Mouse (Mus musculus) hindbrain, embryonic 15.5 days (tissue): ENCODE measurements at regions not wholly inside any gene's neighbourhood (a gene's known extent, or its start where the extent isn't known, plus 50 kb on each side); places are given as distances from the start of the nearest gene placed in this dataset.

Experiments used
- ATAC-seq: fragments of 200-750 bp; cut with Nextera tagmentation; 2 replicates; pipeline ENCODE4 v1.8.0; 2017; ENCODE audit warnings: low read depth, moderate number of reproducible peaks, moderate TSS enrichment; ENCODE audit not compliant: low FRiP score
- H3K27ac ChIP-seq: fragments of 300-500 bp; sonication (generic); replicated peaks from 2 replicates; pipeline ENCODE4 v1.5.1; 2015; ENCODE audit warnings: mild to moderate bottlenecking, inconsistent platforms
- H3K27me3 ChIP-seq: fragments of 300-500 bp; sonication (generic); 2 replicates; pipeline ENCODE4 v1.6.1; 2015; ENCODE audit warnings: control low read depth, inconsistent platforms
- H3K36me3 ChIP-seq: fragments of 300-500 bp; sonication (generic); 2 replicates; pipeline ENCODE4 v1.6.1; 2015; ENCODE audit warnings: control low read depth, inconsistent platforms
- H3K4me1 ChIP-seq: fragments of 300-500 bp; sonication (generic); replicated peaks from 2 replicates; pipeline ENCODE4 v1.6.1; 2015; ENCODE audit warnings: control low read depth, inconsistent platforms
- H3K4me2 ChIP-seq: fragments of 300-500 bp; sonication (generic); 2 replicates; pipeline ENCODE4 v1.6.1; 2015; ENCODE audit warnings: moderate library complexity, mild to moderate bottlenecking, inconsistent platforms
- H3K4me3 ChIP-seq: fragments of 300-500 bp; sonication (generic); 2 replicates; pipeline ENCODE4 v1.5.1; 2015; ENCODE audit warnings: mild to moderate bottlenecking, inconsistent platforms
- H3K9ac ChIP-seq: fragments of 300-500 bp; sonication (generic); 2 replicates; pipeline ENCODE4 v1.6.1; 2015; ENCODE audit warnings: inconsistent platforms
- H3K9me3 ChIP-seq: fragments of 300-500 bp; sonication (generic); 2 replicates; pipeline ENCODE4 v1.6.1; 2016; ENCODE audit warnings: control low read depth, inconsistent platforms
- WGBS: fragments of 180-500 bp; shearing (Covaris S2); methylation state at CpG from one replicate; pipeline ENCODE4 v1.1.7; 2015; 5-methylcytosine and 5-hydroxymethylcytosine counted together

DNA sequence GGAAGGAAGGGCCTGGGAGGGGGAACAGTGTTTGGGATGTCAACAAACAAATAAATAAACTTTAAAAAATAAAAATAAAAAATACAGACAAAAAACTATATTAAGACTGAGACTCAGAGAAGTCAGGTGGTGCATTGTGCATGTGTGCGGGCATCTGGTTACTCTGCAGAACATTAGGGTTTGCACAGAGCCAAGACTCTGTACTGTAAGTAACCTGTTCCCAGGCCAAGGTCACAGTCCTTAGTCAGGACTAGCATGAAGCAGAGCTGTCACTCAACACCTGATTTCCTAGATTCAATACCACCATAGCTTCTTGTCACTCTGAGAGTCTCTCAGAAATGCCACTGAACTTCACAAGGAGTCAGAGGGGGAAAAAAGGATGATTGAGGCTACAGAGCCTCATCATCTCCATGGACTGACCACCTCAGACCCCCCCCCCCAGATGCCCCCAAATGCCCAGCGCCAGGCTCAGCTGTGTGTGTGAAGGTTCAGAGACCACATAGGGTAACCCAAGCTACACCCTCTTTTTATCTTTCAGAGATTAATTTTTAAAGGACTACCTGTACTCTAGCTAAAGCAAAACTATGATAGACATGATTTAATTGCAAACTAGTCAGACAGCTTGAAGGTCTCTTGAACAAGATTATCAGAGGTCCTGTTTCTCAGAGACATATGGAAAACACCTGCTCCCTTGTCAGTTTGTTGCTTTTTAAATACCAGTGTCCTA is 106.2 kb upstream of the Nfe2l3 start:
- H3K27me3 ChIP-seq: no peaks in the 10 kb centered on the region
- H3K9ac ChIP-seq: no peak overlapping the region
- no peak overlapping the region for H3K27ac ChIP-seq
- WGBS: 84% methylated on average over 2 of the region's 2 CpGs
- H3K9me3 ChIP-seq: no peaks in the 10 kb centered on the region
- no peak overlapping the region for H3K4me2 ChIP-seq
- no peaks in the 10 kb centered on the region for H3K36me3 ChIP-seq
- H3K4me1 ChIP-seq: 0 out of 2 replicates have a peak, but pooled peaks cover under 1% of the 10 kb centered on the region
- no peak for ATAC-seq
- no peak overlapping the region for H3K4me3 ChIP-seq

- Histone ChIP-seq H3K4me1 (peaks cover 15% of the 10 kb centered on the region), H3K4me2 (no peak overlapping the region), H3K36me3 (no peaks in the 10 kb centered on the region), H3K27ac (no peak overlapping the region), H3K9me3 (no peaks in the 10 kb centered on the region), H3K27me3 (no peaks in the 10 kb centered on the region), H3K4me3 (no peak overlapping the region), H3K9ac (no peak overlapping the region)
- ATAC-seq: no peak
- 85% methylated on average over 13 of the region's 13 CpGs for WGBS
Measured at GRCm38 (mm10) chr6:51329070-51329995, 103.1 kb upstream of the Nfe2l3 start.

GRCm38 (mm10) chr6:51330069-51330706 is 102.3 kb upstream of the Nfe2l3 start:
- H3K36me3 ChIP-seq: no peaks in the 10 kb centered on the region
- no peak overlapping the region for H3K4me2 ChIP-seq
- no peak overlapping the region for H3K9ac ChIP-seq
- H3K27ac ChIP-seq: no peak overlapping the region
- WGBS: 69% methylated on average over 5 of the region's 5 CpGs
- no peaks in the 10 kb centered on the region for H3K27me3 ChIP-seq
- no peak overlapping the region for H3K4me3 ChIP-seq
- peaks cover 18% of the 10 kb centered on the region for H3K4me1 ChIP-seq
- no peak for ATAC-seq
- H3K9me3 ChIP-seq: no peaks in the 10 kb centered on the region

DNA sequence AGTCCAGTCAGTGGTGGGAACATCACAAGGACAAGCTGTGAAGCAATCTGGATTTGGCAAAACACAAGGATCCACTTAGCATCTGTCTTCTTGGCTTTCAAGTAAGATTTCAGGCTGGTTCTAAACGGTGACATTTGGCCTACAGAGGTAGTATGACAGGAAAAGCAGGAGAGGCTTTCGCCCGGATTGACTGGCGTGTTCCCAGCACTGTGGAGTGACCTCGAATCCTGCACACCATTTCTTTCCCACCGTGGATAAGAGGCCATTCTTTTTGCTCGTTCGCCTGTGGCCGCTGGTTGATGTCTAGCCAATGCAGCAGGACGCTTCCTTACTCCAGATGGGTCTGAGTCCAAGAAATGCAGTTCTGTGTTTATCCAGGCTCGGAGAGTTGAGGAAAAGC is 99.6 kb upstream of the Nfe2l3 start:
- Histone ChIP-seq H3K4me2 (0 out of 2 replicates have a peak overlapping the region, but pooled peaks have one; percentile 15), H3K9ac (no peak overlapping the region), H3K27ac (no peak overlapping the region; the same call in 1 of the 2 replicates), H3K27me3 (no peaks in the 10 kb centered on the region), H3K4me3 (no peak overlapping the region), H3K9me3 (no peaks in the 10 kb centered on the region), H3K36me3 (no peaks in the 10 kb centered on the region), H3K4me1 (peaks cover 18% of the 10 kb centered on the region)
- ATAC-seq: no peak
- WGBS: 48% methylated on average over 11 of the region's 11 CpGs

- no peaks in the 10 kb centered on the region for H3K36me3 ChIP-seq
- H3K4me1 ChIP-seq: peaks cover 18% of the 10 kb centered on the region
- H3K27ac ChIP-seq: peak overlapping the region; percentile 43; the same call in 1 of the 2 replicates
- H3K4me3 ChIP-seq: no peak overlapping the region
- 54% methylated on average over 7 of the region's 7 CpGs for WGBS
- H3K9ac ChIP-seq: no peak overlapping the region
- ATAC-seq: no peak
- no peaks in the 10 kb centered on the region for H3K9me3 ChIP-seq
- no peaks in the 10 kb centered on the region for H3K27me3 ChIP-seq
- no peak overlapping the region for H3K4me2 ChIP-seq
Measured at GRCm38 (mm10) chr6:51333722-51334360, 98.6 kb upstream of the Nfe2l3 start.

- Histone ChIP-seq H3K4me3 (no peak overlapping the region), H3K27me3 (no peaks in the 10 kb centered on the region), H3K9me3 (no peaks in the 10 kb centered on the region), H3K27ac (no peak overlapping the region), H3K9ac (no peak overlapping the region), H3K4me1 (peaks cover 18% of the 10 kb centered on the region), H3K36me3 (no peaks in the 10 kb centered on the region), H3K4me2 (no peak overlapping the region)
- ATAC-seq: no peak
- WGBS: 72% methylated on average over 5 of the region's 5 CpGs
Measured at GRCm38 (mm10) chr6:51335314-51335713, 97.2 kb upstream of the Nfe2l3 start.

GRCm38 (mm10) chr6:51339301-51339700 is 93.2 kb upstream of the Nfe2l3 start:
- H3K27ac ChIP-seq: no peak overlapping the region
- WGBS: 66% methylated on average over 2 of the region's 2 CpGs
- ATAC-seq: no peak

DNA sequence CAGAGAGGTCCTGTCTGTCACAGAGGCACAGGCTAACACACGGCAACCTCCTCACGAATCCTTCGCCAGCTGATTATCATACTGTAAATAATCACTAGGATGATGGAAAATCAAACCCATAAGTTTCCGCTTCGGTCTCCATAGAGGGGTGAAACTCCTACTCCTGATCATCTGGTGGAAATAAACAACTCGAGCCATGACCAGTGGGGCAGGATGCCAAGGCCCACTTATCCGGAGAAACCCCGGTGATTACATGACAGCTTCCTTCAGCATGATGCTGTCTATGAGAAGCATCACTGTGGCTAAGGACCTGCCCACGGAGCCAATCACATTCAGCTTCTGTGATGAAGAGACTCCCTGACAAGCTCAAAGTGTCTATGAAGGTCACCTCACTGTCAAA is 84.7 kb upstream of the Nfe2l3 start:
- Histone ChIP-seq H3K4me1 (no peaks in the 10 kb centered on the region), H3K9me3 (no peaks in the 10 kb centered on the region), H3K4me2 (no peak overlapping the region), H3K36me3 (no peaks in the 10 kb centered on the region), H3K9ac (no peak overlapping the region), H3K27ac (no peak overlapping the region), H3K4me3 (no peak overlapping the region), H3K27me3 (no peaks in the 10 kb centered on the region)
- 76% methylated on average over 9 of the region's 9 CpGs for WGBS
- no peak for ATAC-seq

More at GRCm38 (mm10) chr6:51339301-51339700, 93.2 kb upstream of the Nfe2l3 start:
- Histone ChIP-seq H3K4me1 (peaks cover 3% of the 10 kb centered on the region), H3K36me3 (no peaks in the 10 kb centered on the region), H3K4me3 (no peak overlapping the region), H3K9ac (no peak overlapping the region), H3K27me3 (no peaks in the 10 kb centered on the region), H3K4me2 (no peak overlapping the region), H3K9me3 (no peaks in the 10 kb centered on the region)

GRCm38 (mm10) chr6:51349771-51350170 is 82.7 kb upstream of the Nfe2l3 start:
- Histone ChIP-seq H3K36me3 (no peaks in the 10 kb centered on the region), H3K4me3 (no peak overlapping the region), H3K4me1 (no peaks in the 10 kb centered on the region), H3K27ac (no peak overlapping the region), H3K9me3 (no peaks in the 10 kb centered on the region), H3K27me3 (no peaks in the 10 kb centered on the region), H3K4me2 (no peak overlapping the region), H3K9ac (no peak overlapping the region)
- ATAC-seq: no peak
- 44% methylated on average over 3 of the region's 3 CpGs for WGBS

DNA sequence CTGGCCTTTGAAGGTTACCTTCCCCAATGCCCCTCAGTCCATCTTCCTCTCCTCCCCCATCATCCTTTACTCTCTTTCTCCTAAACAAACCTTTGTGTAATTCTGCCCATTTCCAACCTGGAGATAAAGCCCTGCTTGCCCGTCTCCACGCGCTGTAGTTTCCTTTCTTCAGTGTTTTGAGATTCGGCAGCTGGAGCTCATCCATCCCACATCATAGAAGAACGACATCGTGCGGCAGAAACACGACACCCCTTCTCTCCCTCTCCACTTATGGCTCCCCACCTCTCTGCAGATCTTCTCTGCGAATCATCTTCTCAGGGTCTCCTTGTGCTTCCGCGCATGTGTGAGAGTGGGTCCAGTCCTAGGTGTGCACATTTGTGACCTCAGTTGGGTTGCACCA is 77.4 kb upstream of the Nfe2l3 start:
- Histone ChIP-seq H3K9me3 (no peaks in the 10 kb centered on the region), H3K36me3 (no peaks in the 10 kb centered on the region), H3K9ac (no peak overlapping the region), H3K4me3 (no peak overlapping the region), H3K4me2 (no peak overlapping the region), H3K27ac (no peak overlapping the region), H3K27me3 (no peaks in the 10 kb centered on the region), H3K4me1 (no peaks in the 10 kb centered on the region)
- WGBS: 91% methylated on average over 11 of the region's 11 CpGs
- ATAC-seq: no peak

GRCm38 (mm10) chr6:51361611-51362180 is 70.8 kb upstream of the Nfe2l3 start:
- WGBS: 53% methylated on average over 12 of the region's 12 CpGs
- no peaks in the 10 kb centered on the region for H3K27me3 ChIP-seq
- peak overlapping the region; percentile 40; the same call in 1 of the 2 replicates for H3K27ac ChIP-seq

More at GRCm38 (mm10) chr6:51361611-51362180, 70.8 kb upstream of the Nfe2l3 start:
- Histone ChIP-seq H3K4me2 (no peak overlapping the region), H3K9ac (no peak overlapping the region), H3K4me3 (no peak overlapping the region), H3K36me3 (no peaks in the 10 kb centered on the region), H3K9me3 (no peaks in the 10 kb centered on the region), H3K4me1 (peaks cover 5% of the 10 kb centered on the region)
- ATAC-seq: no peak
